Mouse (Mus musculus): Measurements from ENCODE around the gene A2m. TPM values are rescaled to one million over a fixed set of nuclear protein-coding genes. Genes with fewer than 3 reads are reported as not detected.

A2m gene
- total RNA-seq (2017), result not detected in 2 replicates

DNA sequence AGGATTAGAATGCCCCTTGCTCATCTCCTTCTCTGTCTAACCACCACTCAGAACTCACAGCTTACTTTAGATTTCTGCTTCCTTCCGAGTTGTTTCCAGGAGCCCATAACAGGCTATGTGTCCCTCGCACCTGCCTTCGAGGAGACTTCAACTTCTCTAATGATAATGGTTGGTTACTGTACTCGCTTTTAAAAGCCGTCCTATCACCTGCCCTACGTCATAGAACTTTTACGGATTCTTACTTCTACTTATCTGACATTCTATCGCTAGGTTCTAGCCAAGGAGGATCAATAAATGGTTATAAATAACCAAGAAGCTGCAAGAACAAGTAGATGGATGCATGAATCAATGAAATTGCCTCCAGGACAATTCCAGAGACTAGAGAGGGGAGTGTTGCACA lies at the start of gene A2m:
A2m (plus strand) TSS at position 301 of the 400 bp plus-strand sequence.
- no peak for ATAC-seq (replicated peaks; ENCODE audit: low read depth, poor library complexity, severe bottlenecking)

DNA sequence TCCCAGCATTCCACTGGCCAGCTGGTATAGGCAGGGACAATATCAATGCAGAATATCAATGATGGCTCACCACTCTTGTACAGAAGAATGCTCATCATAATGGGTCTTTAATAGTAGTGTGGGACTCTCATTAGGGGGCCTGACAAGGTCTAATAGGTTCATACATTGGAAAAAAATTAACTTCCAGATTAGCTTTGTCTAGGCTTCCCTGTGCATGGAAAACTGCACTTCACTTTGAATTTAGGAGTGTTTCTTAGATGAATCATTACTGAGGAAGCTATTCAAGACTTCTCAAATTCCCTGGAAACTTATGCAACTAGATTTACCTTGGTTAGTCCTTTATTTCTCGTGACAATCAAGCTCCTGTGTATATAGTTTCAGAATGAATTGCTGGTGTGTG lies 45.0 kb upstream of the A2m start:
- ATAC-seq (replicated peaks; ENCODE audit: low read depth, poor library complexity, severe bottlenecking), result no peak

DNA sequence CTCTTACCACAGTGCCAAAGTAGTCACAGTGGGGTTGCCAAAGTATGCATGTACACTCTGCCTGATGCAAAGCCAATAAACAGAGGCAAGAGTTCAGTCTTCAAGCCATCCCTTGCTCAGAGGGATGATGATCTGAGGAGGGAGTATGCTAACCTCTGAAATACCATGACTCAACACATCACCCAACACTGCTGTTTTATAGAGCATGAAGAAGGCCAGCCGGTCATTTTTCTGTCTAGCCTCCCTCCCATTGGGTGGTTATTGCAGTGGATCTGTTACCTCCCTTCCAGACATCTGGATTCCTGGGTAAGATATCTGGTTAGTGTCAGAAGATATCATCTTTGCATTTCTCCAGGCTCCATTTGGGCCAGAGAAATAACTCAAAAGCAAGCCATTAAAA lies 34.2 kb upstream of the A2m start:
- ATAC-seq (replicated peaks; ENCODE audit: low read depth, poor library complexity, severe bottlenecking), result no peak

DNA sequence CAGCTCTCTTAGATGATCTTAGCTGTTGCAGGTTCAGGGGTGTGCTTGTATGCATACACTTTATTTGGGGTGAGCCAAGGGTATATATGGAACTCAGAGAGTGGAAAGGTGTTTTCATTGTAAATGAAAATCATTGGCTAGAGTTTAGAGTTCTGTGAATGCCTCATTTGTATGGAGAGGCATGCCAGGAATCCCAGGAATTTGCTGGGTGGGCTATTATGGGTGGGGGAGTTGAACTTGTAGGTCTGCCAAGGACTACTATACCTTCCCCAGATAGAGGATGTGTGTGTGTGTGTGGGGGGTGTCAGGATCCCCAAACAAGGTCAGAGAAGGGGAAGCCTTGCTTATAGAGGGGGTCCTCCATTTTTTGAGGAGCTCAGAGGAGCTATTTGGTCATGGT lies 27.3 kb upstream of the A2m start:
- ATAC-seq (replicated peaks; ENCODE audit: low read depth, poor library complexity, severe bottlenecking), result no peak

DNA sequence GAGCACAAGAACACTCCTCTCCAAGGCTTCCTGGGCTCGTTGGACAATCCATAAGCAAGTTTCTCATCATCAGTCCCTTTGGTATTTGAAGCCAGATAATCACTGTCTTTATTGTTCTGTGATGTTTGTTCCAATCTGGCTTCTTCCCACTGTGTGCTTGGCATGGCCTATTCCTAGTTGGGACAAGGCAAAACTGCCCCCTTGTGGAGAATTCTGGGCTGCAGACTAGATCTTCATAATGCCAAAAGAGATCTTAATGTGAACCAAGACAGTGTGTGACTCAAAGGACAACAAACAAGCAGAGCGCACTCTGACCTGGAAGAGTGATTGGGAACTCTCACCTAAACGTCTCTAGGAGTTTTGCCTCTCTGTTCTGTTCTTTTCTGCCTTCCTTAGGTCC lies 23.4 kb upstream of the A2m start:
- no peak for ATAC-seq (replicated peaks; ENCODE audit: low read depth, poor library complexity, severe bottlenecking)

DNA sequence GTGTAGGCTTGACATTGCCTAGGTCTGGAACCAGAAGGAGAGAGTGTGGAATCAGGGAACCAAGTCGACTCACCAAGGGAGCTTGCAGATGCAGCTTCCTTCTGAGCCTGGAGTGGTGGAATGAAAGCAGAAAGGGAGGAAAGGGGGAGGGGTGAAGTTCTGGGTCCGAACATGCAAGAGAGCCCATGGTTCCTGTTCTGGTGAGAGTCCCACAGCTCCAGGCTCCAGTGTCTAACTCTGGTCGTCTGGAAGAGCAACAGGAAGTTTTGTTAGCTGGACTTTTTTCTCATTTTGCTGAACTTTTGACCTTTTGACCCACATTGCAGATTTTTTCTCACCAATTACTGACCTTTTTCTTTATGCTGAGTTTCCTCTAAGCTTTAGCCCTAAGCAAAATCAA lies 17.7 kb upstream of the A2m start:
- no peak for ATAC-seq (replicated peaks; ENCODE audit: low read depth, poor library complexity, severe bottlenecking)

DNA sequence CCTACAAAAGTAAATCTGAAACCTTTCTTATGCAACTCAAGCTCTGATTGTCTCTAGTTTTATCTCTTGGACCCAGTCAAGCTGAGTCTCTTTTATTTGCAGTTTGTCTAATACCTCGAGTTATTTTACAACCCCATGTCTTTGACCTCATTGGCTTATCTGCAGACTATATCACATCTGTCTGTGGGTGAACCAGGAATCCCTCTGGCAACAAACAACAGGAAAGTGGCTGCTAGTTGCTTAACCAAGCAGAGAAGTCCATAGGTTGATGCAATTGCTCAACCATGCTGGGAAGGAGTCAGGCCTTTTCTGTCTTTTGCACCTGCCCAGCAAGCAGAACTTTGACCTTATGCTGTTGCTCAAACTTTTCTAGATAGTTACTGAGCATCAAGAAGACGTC lies 12.7 kb upstream of the A2m start:
- no peak for ATAC-seq (replicated peaks; ENCODE audit: low read depth, poor library complexity, severe bottlenecking)

DNA sequence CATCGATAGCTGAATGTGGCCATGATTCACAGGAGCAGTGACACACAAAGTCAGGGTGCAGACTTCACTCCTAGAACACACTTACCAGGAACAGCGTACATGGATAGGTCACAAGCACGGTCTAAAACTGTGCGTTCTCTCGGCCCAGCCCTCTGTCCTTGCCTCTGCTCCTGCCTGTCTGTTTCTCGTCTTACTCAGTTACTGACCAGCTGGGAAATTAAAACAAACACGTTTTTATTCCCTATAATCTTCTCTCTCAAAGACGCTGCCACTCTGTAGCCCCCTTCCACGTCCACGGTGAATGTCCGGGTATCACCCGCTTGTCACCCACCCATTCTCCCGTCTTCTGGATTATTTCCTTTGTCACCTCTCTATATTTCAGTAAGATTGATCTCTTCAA lies 656 bp upstream of the A2m start:
- no peak for ATAC-seq (replicated peaks; ENCODE audit: low read depth, poor library complexity, severe bottlenecking)

DNA sequence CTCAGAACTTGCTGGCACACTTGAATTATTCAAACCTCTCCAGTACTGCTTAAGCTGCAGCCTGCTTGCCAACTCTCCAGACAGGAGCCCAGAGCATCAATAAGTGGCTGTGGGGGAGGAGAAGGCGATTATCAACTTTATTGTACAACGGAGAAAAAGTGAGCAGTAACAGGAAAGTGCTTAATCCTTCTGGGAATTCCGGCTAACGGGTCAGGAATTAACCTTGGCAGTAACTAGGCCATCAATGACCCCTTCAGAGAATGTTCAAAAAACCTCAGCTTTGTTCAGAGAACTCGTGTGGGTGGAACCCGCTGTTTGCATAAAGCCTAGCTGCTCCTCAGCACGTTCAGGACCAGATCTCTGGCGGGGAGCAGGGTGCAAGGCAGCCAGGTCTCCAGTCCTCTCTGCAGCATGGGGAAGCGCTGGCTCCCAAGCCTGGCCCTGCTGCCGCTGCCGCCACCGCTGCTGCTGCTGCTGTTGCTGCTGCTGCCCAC lies 749 bp downstream of the A2m start:
- no peak for ATAC-seq (replicated peaks; ENCODE audit: low read depth, poor library complexity, severe bottlenecking)

GRCm38 (mm10) chr6:121648499-121648898 lies 13.3 kb downstream of the A2m start:
- no peak for ATAC-seq (replicated peaks; ENCODE audit: low read depth, poor library complexity, severe bottlenecking)

Other genes starting within 250 kb of the A2m start
- gene Iqsec3, start 161.7 kb upstream of the A2m start, total RNA-seq (2017), result not detected in 2 replicates
- gene Gm7298, start 97.6 kb downstream of the A2m start, total RNA-seq (2017), result not detected in 2 replicates
- gene Mug1, start 203.2 kb downstream of the A2m start, total RNA-seq (2017), result not detected in 2 replicates